Comparison of ENCODE assay signal across 20 mouse cellular contexts in the genomic region with DNA sequence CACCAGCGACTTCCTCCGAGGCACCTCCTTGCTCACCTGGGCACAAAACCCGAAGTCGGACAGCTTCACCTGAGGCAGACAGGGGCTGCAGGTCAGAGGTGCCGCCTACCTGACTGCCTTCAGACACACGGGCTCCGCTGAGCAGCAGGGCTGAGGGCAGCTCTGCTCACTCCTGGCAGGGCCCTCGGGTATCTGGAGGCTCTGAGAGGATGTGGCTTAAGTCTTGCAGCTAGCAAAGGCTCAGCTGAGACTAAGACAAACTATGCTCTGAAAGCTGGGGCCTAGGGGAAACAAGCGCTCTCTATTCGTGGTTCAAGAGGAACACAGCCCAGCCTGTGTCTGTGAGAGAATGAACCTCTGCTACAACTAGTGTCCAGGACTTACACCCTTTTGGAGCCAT. TPM values are rescaled to one million over a fixed set of nuclear protein-coding genes. Genes with fewer than 3 reads are reported as not detected.
DNase-seq lines count a peak whose midpoint lies in the region; ATAC-seq and TF ChIP-seq lines count a peak whose summit lies in the region.
"Had no signal": no experiment of that assay in that cellular context is flagged by ENCODE, and none has a peak within 500 bp of the region (broad histone marks: within the 10 kb centered on the region; RNA-seq: fewer than 3 reads in every experiment).

No protein-coding gene starts in this region.

- H3K4me2 ChIP-seq in hindbrain, embryonic 12.5 days (replicated peaks) = no peak overlapping the region
- H3K4me2 ChIP-seq: embryonic facial prominence, embryonic 15.5 days; hindbrain, embryonic 14.5 days had no signal

- DNase-seq in brain, adult 2 months (ENCODE audit: low read depth, low spot score) = peak; percentile 29
- peak; percentile 63 to 67 for DNase-seq in thymus, postnatal 10 days (ENCODE audit: low spot score in 2 of 2)
- peak; percentile 72 for DNase-seq in thymus, postnatal 4 days
- no peak for DNase-seq in right cerebral cortex, postnatal 25 days
- DNase-seq: adrenal gland, postnatal 10 days; cerebellum, adult 2 months; embryo, embryonic 11 days; gastrocnemius, postnatal 36 days; heart, adult 18-20 months; heart, postnatal 14 days had no signal

- peaks cover 67% of the 10 kb centered on the region for H3K36me3 ChIP-seq in hindbrain, embryonic 12.5 days

- H3K9me3 ChIP-seq in hindbrain, embryonic 12.5 days (replicated peaks) = no peaks in the 10 kb centered on the region
- H3K9me3 ChIP-seq: embryonic facial prominence, embryonic 15.5 days; forebrain, embryonic 10.5 days; heart, embryonic 10.5 days had no signal

- 93% methylated on average over 10 of the region's 10 CpGs for WGBS in hindbrain, embryonic 12.5 days

- no peak for TF ChIP-seq CTCF in cortical plate, adult 2 months (IDR thresholded peaks at IDR 0.05; ENCODE audit: extremely low read depth, insufficient read depth, low read length)

- H3K27ac ChIP-seq in cortical plate, adult 2 months (ENCODE audit: insufficient read depth, low read length) = no peak overlapping the region
- H3K27ac ChIP-seq in hindbrain, embryonic 12.5 days = no peak overlapping the region
- H3K27ac ChIP-seq: embryonic facial prominence, embryonic 15.5 days; forebrain, embryonic 10.5 days; heart, embryonic 10.5 days; hindbrain, embryonic 14.5 days had no signal

- 0 out of 2 replicates have a peak, but pooled peaks have one; percentile 17 for TF ChIP-seq POLR2A in cortical plate, adult 2 months (IDR thresholded peaks at IDR 0.05; ENCODE audit: extremely low read depth, insufficient read depth, low read length)

- H3K9ac ChIP-seq in hindbrain, embryonic 12.5 days = no peak overlapping the region
- H3K9ac ChIP-seq: embryonic facial prominence, embryonic 15.5 days; hindbrain, embryonic 14.5 days had no signal

- H3K27me3 ChIP-seq in hindbrain, embryonic 12.5 days = no peaks in the 10 kb centered on the region
- H3K27me3 ChIP-seq: embryonic facial prominence, embryonic 15.5 days had no signal

- H3K4me3 ChIP-seq in cortical plate, adult 2 months (ENCODE audit: insufficient read depth, low read length) = no peak overlapping the region
- no peak overlapping the region for H3K4me3 ChIP-seq in hindbrain, embryonic 12.5 days
- H3K4me3 ChIP-seq: embryonic facial prominence, embryonic 15.5 days; erythroblast, embryonic 14.5 days; forebrain, embryonic 10.5 days; heart, embryonic 10.5 days had no signal

- H3K4me1 ChIP-seq in cortical plate, adult 2 months (ENCODE audit: control insufficient read depth, insufficient read depth, low read length) = no peaks in the 10 kb centered on the region
- H3K4me1 ChIP-seq in hindbrain, embryonic 12.5 days = 0 out of 2 replicates have a peak, but pooled peaks cover 2% of the 10 kb centered on the region

- ATAC-seq in hindbrain, embryonic 12.5 days (ENCODE audit: low FRiP score) = no peak
- ATAC-seq: forebrain, embryonic 14.5 days had no signal

RNA-seq across cellular contexts. Expression of a gene that starts 13.8 kb away (rescaled TPM):
- polyA plus RNA-seq in cortical plate, adult 2 months (2012; rRNA removed) = 0.10 and 0.15 TPM in 2 replicates
- not detected in 2 replicates for polyA plus RNA-seq in hindbrain, embryonic 12.5 days (2016; fragmentation: Nextera tagmentation; extraction: Ambion mirVana)
- polyA plus RNA-seq: embryonic facial prominence, embryonic 11.5 days; forebrain, embryonic 10.5 days; forebrain, embryonic 14.5 days; heart, embryonic 10.5 days; heart, embryonic 14.5 days had no signal

RNA-seq across cellular contexts. Expression of a gene that starts 20.2 kb away (rescaled TPM):
- not detected in 2 replicates for polyA plus RNA-seq in cortical plate, adult 2 months (2012; rRNA removed)
- polyA plus RNA-seq in hindbrain, embryonic 12.5 days (2016; fragmentation: Nextera tagmentation; extraction: Ambion mirVana) = not detected in 2 replicates
- polyA plus RNA-seq: cerebellum, adult 2 months; embryonic facial prominence, embryonic 11.5 days; embryonic facial prominence, embryonic 15.5 days; erythroblast, embryonic 14.5 days; forebrain, embryonic 10.5 days; forebrain, embryonic 14.5 days; heart, embryonic 10.5 days; heart, embryonic 14.5 days; hindbrain, embryonic 14.5 days had no signal

RNA-seq across cellular contexts. Expression of a gene that starts 37.1 kb away (rescaled TPM):
- polyA plus RNA-seq in cortical plate, adult 2 months (2012; rRNA removed) = 59.0 and 63.8 TPM in 2 replicates
- 35.6 and 38.6 TPM in 2 replicates for polyA plus RNA-seq in hindbrain, embryonic 12.5 days (2016; fragmentation: Nextera tagmentation; extraction: Ambion mirVana)

RNA-seq across cellular contexts. Expression of a gene that starts 37.1 kb away (rescaled TPM):
- polyA plus RNA-seq in cortical plate, adult 2 months (2012; rRNA removed) = 8.0 and 8.2 TPM in 2 replicates
- 31.8 and 34.3 TPM in 2 replicates for polyA plus RNA-seq in hindbrain, embryonic 12.5 days (2016; fragmentation: Nextera tagmentation; extraction: Ambion mirVana)

RNA-seq across cellular contexts. Expression of a gene that starts 38.2 kb away (rescaled TPM):
- not detected in 2 replicates for polyA plus RNA-seq in cortical plate, adult 2 months (2012; rRNA removed)
- polyA plus RNA-seq in hindbrain, embryonic 12.5 days (2016; fragmentation: Nextera tagmentation; extraction: Ambion mirVana) = not detected in 2 replicates
- polyA plus RNA-seq: cerebellum, adult 2 months; embryonic facial prominence, embryonic 11.5 days; embryonic facial prominence, embryonic 15.5 days; erythroblast, embryonic 14.5 days; forebrain, embryonic 10.5 days; forebrain, embryonic 14.5 days; heart, embryonic 10.5 days; heart, embryonic 14.5 days; hindbrain, embryonic 14.5 days had no signal
